Mouse (Mus musculus) adrenal gland, postnatal 14 days (tissue): Measurements from ENCODE around the gene Mettl22. TPM values are rescaled to one million over a fixed set of nuclear protein-coding genes. Genes with fewer than 3 reads are reported as not detected.

Experiments used
- DNase-seq: peaks from one replicate; pipeline ENCODE4 v3.0.0; 2021; ENCODE audit warnings: mixed read lengths
- long read RNA-seq, 2 experiments: library from polyadenylated mRNA; stranded (forward); transcript quantifications; one replicate each; pipeline ENCODE4 v2.0.0; 2021
- total RNA-seq: library from RNA; stranded (reverse); gene quantifications from 2 replicates; pipeline ENCODE4 v1.2.3, GENCODE M21; 2021

Gene Mettl22
- total RNA-seq, result 18.8 and 21.0 TPM in 2 replicates
- long read RNA-seq, experiment 1, transcript Mettl22-201 (11 exons, 1,825 nt), result major isoform, 18 of 28 reads
- long read RNA-seq, experiment 1, partial matches to known transcripts, result 6 of 28 reads
- long read RNA-seq, experiment 1, other reads (novel, unspliced or antisense), result 4 of 28 reads
- long read RNA-seq, experiment 2, transcript Mettl22-201 (11 exons, 1,825 nt), result major isoform, 17 of 19 reads
- long read RNA-seq, experiment 2, partial matches to known transcripts, result 0 of 19 reads
- long read RNA-seq, experiment 2, other reads (novel, unspliced or antisense), result 2 of 19 reads

GRCm38 (mm10) chr16:8470603-8471481, at the start of gene Mettl22:
TSS of gene Mettl22 (plus strand) at chr16:8470788.
- DNase-seq, result peak; percentile 95

DNA sequence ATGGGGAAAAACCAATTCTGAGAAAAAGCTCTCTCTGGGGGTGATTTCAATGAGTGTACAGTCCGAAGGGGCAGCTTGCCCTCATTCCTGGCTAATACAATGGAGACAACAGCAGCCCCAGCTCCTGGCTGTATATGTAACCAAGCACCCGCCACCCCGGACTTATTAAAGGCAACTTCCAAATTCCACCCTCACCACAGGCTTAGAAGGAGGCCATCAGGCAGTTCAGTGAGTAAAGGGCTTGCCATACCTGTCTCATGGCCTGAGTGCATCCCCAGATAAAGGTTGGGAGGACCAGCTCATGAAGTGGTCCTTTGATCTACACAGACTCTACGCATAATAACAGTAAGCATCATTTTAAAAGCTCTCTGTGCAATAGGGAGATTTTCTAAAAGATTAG, 49.7 kb upstream of the Mettl22 start:
- no peak for DNase-seq

- DNase-seq, result no peak
Observed at GRCm38 (mm10) chr16:8423626-8424114, 46.9 kb upstream of the Mettl22 start.

DNA sequence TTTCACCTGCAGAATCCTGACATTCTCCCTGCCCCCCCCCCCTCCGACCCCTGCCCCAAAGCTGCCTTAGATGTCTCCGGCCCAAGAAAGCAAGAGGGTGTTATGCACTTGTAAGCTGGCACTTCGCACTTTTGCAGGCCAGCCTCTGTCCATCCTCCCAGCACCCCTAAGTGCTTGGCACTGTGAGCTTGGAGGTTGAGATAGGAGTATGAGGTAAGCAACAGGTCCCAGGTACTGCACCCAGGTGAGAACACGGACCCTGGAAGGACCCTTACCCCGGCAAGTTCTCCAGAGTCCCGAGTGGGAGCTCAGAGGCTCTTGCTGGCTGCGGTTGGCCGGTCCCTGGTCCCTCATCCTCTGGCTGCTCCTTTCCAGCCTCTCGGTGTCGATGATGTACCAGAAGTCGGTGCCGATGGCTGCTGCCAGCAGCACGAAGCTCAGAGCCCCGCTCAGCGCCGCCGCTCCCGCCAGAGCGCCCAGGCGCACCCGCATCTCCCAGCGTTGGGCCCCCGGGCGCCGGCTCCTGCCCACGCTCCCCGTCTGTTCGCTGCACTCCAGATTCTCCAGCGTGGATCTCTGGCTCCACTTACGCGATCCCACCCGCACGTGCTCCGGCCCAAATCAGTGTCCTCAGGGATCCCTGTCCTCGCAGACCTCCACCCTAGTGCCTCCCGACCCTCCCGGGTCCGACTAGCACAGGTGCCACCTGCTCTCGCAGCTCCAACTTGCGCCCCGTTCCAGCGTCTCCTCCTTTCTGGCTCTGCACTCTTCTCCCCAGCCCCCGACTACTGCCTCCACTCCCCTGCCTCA, 46.2 kb upstream of the Mettl22 start:
- peak; percentile 17 for DNase-seq

GRCm38 (mm10) chr16:8424971-8425330, 45.6 kb upstream of the Mettl22 start, which contains the start of gene Tmem114:
TSS of gene Tmem114 (minus strand) at chr16:8425136.
- peak; percentile 79 for DNase-seq

- DNase-seq, result no peak
Observed at GRCm38 (mm10) chr16:8425736-8426135, 44.9 kb upstream of the Mettl22 start.

DNA sequence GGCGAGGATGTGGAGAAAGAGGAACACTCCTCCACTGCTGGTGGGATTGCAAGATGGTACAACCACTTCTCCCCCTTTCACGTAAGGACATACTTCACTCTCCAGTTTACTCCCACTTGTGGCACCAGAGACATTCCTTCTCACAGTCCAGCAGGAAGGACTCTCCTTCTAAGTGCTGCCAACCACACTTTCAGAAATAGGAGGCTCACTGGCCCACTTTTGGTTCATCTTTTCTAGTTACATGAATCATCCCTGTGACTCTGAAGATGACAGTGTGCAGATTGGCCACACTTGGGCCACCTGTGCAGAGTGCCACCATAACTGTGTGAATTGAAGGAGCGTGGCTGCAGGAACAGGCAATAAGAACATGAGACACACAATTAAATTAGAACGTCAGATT, 41.1 kb upstream of the Mettl22 start:
- no peak for DNase-seq

DNA sequence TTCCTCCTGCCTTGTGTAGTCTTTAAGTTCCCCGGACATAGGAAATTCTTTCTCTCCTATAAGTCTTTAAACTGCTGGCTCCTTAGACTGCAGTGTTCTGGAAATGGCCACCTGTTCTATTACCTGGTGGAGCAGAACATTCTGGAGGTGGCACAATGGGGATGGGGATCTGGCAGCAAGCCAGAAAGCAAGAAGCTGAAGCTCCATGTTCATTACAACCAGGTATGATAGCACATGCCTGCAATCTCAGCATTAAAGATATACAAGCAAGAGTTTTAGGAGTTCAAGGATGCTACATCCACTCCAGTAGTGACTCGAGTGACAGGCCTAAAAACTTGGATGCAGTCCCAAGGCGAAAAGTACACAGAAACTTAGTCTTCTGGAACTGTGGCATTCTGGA, 38.0 kb upstream of the Mettl22 start:
- DNase-seq, result no peak

GRCm38 (mm10) chr16:8444911-8445310, 25.7 kb upstream of the Mettl22 start:
- no peak for DNase-seq

DNA sequence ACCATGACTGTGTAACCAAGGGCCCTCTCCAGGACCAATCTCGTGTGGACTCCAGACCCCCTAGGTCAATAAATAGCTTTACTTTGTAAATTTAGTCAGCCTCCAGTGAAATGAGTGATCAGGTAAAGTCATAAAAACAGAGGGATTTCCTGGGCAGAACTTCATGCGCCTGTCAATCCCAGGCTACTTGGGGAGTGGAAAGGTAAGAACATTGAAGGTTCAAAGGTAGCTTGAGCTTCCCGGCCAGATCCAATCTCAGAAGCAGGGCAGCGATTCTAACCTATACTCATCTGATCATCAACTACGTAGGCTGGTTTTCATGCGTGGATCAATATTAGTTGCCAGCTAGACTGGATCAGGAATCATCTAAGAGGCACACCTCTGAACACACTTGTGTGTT, 24.3 kb upstream of the Mettl22 start:
- DNase-seq, result no peak

GRCm38 (mm10) chr16:8453301-8453700, 17.3 kb upstream of the Mettl22 start:
- DNase-seq, result no peak

GRCm38 (mm10) chr16:8455221-8455620, 15.4 kb upstream of the Mettl22 start:
- DNase-seq, result no peak

GRCm38 (mm10) chr16:8458391-8458790, 12.2 kb upstream of the Mettl22 start:
- no peak for DNase-seq

- peak; percentile 62 for DNase-seq
Observed at GRCm38 (mm10) chr16:8459098-8459497, 11.5 kb upstream of the Mettl22 start.

- DNase-seq, result no peak
Observed at GRCm38 (mm10) chr16:8470132-8470531, 456 bp upstream of the Mettl22 start.

- DNase-seq, result no peak
Observed at GRCm38 (mm10) chr16:8487396-8488005, 16.9 kb downstream of the Mettl22 start.

- no peak for DNase-seq
Observed at GRCm38 (mm10) chr16:8489340-8489739, 18.8 kb downstream of the Mettl22 start.

DNA sequence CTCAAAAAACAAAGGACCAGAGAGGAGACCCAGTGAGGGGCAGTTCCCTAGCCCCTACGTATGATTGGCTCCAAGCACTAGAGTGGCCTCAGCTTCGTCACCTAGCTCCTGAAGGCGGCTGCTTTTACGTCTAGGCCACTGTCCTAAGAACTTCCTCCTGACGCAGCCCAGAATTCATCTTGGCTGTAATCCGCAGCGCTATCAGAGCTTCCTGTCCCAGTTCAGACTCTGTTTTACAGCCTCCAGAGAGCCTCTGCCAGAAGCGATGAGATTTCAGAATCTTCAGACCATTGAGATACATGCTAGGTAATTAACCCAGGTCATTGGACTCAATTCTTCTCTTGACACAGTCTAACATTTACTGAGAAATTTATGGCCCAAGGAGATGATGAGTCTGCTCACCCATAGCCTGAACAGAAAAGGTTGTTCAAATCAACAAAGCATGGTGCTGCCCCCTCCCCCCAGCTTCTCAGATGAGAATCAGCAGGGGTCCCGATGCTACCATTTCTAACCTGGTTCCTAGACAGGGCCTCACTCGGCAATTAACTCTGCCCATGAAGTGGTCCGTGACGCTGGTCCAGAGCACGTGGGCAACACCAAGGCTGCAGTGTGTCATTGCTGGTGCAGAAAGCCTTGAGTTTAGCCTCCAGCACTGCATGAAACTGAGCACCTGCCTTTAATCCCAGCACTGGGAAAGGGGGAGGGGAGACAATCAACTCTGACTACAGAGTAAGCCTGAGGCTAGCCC, 21.3 kb downstream of the Mettl22 start:
- peak; percentile 66 for DNase-seq

DNA sequence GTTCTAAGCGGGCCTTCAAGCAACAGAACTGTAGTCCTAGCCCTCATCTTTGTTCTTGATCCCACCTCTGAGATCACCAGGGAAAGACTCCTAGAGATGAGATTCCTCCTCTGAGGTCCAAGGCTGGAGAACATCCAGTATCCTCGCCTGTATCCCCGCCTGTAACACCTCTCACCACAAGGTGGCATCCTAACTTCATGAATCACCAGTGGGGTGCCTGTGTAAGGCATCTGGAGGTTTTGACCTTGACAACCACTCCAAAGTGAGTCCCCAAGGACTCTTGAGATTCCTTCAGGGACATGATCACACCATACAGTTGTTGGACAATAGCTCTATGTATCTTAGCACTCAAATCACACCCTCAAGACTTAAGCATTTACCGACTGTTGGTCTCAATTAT, 23.7 kb downstream of the Mettl22 start:
- peak; percentile 83 for DNase-seq

- no peak for DNase-seq
Observed at GRCm38 (mm10) chr16:8496967-8497366, 26.4 kb downstream of the Mettl22 start.

GRCm38 (mm10) chr16:8504271-8504670, 33.7 kb downstream of the Mettl22 start:
- peak; percentile 57 for DNase-seq
